Mouse (Mus musculus) liver, embryonic 13.5 days (tissue): Measurements from ENCODE around the gene Fryl. TPM values are rescaled to one million over a fixed set of nuclear protein-coding genes. Genes with fewer than 3 reads are reported as not detected.
A peak's percentile ranks its signal among the peaks of the same experiment; 100 is the strongest.

ENCODE experiments used
- ATAC-seq: fragments of 200-750 bp; cut with Nextera tagmentation; 2 replicates; pipeline ENCODE4 v1.8.0; 2017; ENCODE audit warnings: low read depth, mild to moderate bottlenecking, moderate number of reproducible peaks, moderate library complexity
- DNase-seq: peaks from one replicate; pipeline ENCODE4 v3.0.0; 2022
- H3K27ac ChIP-seq: fragments of 300-500 bp; sonication (generic); 2 replicates; pipeline ENCODE4 v1.5.1; 2015; ENCODE audit warnings: moderate library complexity, mild to moderate bottlenecking, inconsistent platforms
- H3K27me3 ChIP-seq: fragments of 300-500 bp; sonication (generic); 2 replicates; pipeline ENCODE4 v1.6.1; 2015; ENCODE audit warnings: mild to moderate bottlenecking, inconsistent platforms
- H3K36me3 ChIP-seq: fragments of 300-500 bp; sonication (generic); 2 replicates; pipeline ENCODE4 v1.6.1; 2015; ENCODE audit warnings: mild to moderate bottlenecking, inconsistent platforms
- H3K4me1 ChIP-seq: fragments of 300-500 bp; sonication (generic); replicated peaks from 2 replicates; pipeline ENCODE4 v1.6.1; 2015; ENCODE audit warnings: inconsistent platforms
- H3K4me2 ChIP-seq: fragments of 300-500 bp; sonication (generic); 2 replicates; pipeline ENCODE4 v1.6.1; 2015; ENCODE audit warnings: inconsistent platforms, mild to moderate bottlenecking, moderate library complexity
- H3K4me3 ChIP-seq: fragments of 300-500 bp; sonication (generic); replicated peaks from 2 replicates; pipeline ENCODE4 v1.5.1; 2015; ENCODE audit warnings: mild to moderate bottlenecking, inconsistent platforms
- H3K9ac ChIP-seq: fragments of 300-500 bp; sonication (generic); 2 replicates; pipeline ENCODE4 v1.6.1; 2015; ENCODE audit warnings: mild to moderate bottlenecking, inconsistent platforms
- H3K9me3 ChIP-seq: fragments of 300-500 bp; sonication (generic); replicated peaks from 2 replicates; pipeline ENCODE4 v1.6.1; 2016; ENCODE audit warnings: inconsistent platforms
- WGBS: fragments of 180-500 bp; shearing (Covaris S2); methylation state at CpG from one replicate; pipeline ENCODE4 v1.1.7; 2015; ENCODE audit not compliant: insufficient replicate concordance; 5-methylcytosine and 5-hydroxymethylcytosine counted together
- polyA plus RNA-seq: library from polyadenylated mRNA; unstranded; fragments of >200 nt; fragmentation: Nextera tagmentation; extraction: Ambion mirVana; gene quantifications from 2 replicates; pipeline ENCODE4 v1.2.1, GENCODE M21; 2015

The Fryl gene
- polyA plus RNA-seq, 1 experiment from 2014 or later, result 44.5 TPM

- DNase-seq (peak; percentile 53), ATAC-seq (peak; percentile 22)
- under 1% methylated on average over 129 of the region's 129 CpGs for WGBS
- Histone ChIP-seq H3K9me3 (no peaks in the 10 kb centered on the region), H3K9ac (peak overlapping the region; percentile 93), H3K27ac (peak overlapping the region; percentile 93), H3K4me3 (peak overlapping the region; percentile 94), H3K4me1 (peaks cover 59% of the 10 kb centered on the region), H3K4me2 (peak overlapping the region; percentile 87), H3K27me3 (no peaks in the 10 kb centered on the region), H3K36me3 (no peaks in the 10 kb centered on the region)
Measured at GRCm38 (mm10) chr5:73255321-73256251, 833 bp downstream of the Fryl start.

- 9% methylated on average over 5 of the region's 5 CpGs for WGBS
- H3K27me3 ChIP-seq, result no peaks in the 10 kb centered on the region
- H3K27ac ChIP-seq, result peak overlapping the region; percentile 93
- DNase-seq, result no peak
- ATAC-seq, result no peak
- H3K36me3 ChIP-seq, result 0 out of 2 replicates have a peak, but pooled peaks cover 3% of the 10 kb centered on the region
- peak overlapping the region; percentile 94 for H3K4me3 ChIP-seq
- H3K4me2 ChIP-seq, result peak overlapping the region; percentile 87
- H3K4me1 ChIP-seq, result peaks cover 68% of the 10 kb centered on the region
- peak overlapping the region; percentile 93 for H3K9ac ChIP-seq
- H3K9me3 ChIP-seq, result no peaks in the 10 kb centered on the region
Measured at GRCm38 (mm10) chr5:73254660-73255059, 1.8 kb downstream of the Fryl start.

- peaks cover 69% of the 10 kb centered on the region for H3K4me1 ChIP-seq
- peak overlapping the region; percentile 87 for H3K4me2 ChIP-seq
- DNase-seq, result no peak
- H3K9ac ChIP-seq, result peak overlapping the region; percentile 48
- no peak for ATAC-seq
- peak overlapping the region; percentile 88 for H3K27ac ChIP-seq
- peak overlapping the region; percentile 9; the same call in 1 of the 2 replicates for H3K4me3 ChIP-seq
- H3K27me3 ChIP-seq, result no peaks in the 10 kb centered on the region
- 0 out of 2 replicates have a peak, but pooled peaks cover 3% of the 10 kb centered on the region for H3K36me3 ChIP-seq
- no peaks in the 10 kb centered on the region for H3K9me3 ChIP-seq
Measured at GRCm38 (mm10) chr5:73252739-73253138, 3.7 kb downstream of the Fryl start.

GRCm38 (mm10) chr5:73249341-73249740 is 7.1 kb downstream of the Fryl start:
- WGBS, result 83% methylated on average over 4 of the region's 4 CpGs
- Histone ChIP-seq H3K36me3 (0 out of 2 replicates have a peak, but pooled peaks cover 3% of the 10 kb centered on the region), H3K27me3 (no peaks in the 10 kb centered on the region), H3K4me1 (peaks cover 90% of the 10 kb centered on the region), H3K4me3 (no peak overlapping the region), H3K9ac (no peak overlapping the region), H3K27ac (peak overlapping the region; percentile 36; the same call in 1 of the 2 replicates), H3K4me2 (no peak overlapping the region), H3K9me3 (no peaks in the 10 kb centered on the region)
- no peak for DNase-seq
- no peak for ATAC-seq

- no peak overlapping the region for H3K9ac ChIP-seq
- 0 out of 2 replicates have a peak, but pooled peaks cover 3% of the 10 kb centered on the region for H3K36me3 ChIP-seq
- no peaks in the 10 kb centered on the region for H3K27me3 ChIP-seq
- no peaks in the 10 kb centered on the region for H3K9me3 ChIP-seq
- no peak overlapping the region for H3K4me3 ChIP-seq
- DNase-seq (no peak), ATAC-seq (no peak)
- WGBS, result 85% methylated on average over 8 of the region's 8 CpGs
- no peak overlapping the region for H3K4me2 ChIP-seq
- peaks cover 85% of the 10 kb centered on the region for H3K4me1 ChIP-seq
- H3K27ac ChIP-seq, result no peak overlapping the region
Measured at GRCm38 (mm10) chr5:73248211-73248610, 8.2 kb downstream of the Fryl start.

GRCm38 (mm10) chr5:73246414-73246813 is 10.0 kb downstream of the Fryl start:
- Histone ChIP-seq H3K4me3 (no peak overlapping the region), H3K9ac (peak overlapping the region; percentile 22; the same call in 1 of the 2 replicates), H3K27ac (peak overlapping the region; percentile 54), H3K4me1 (peaks cover 86% of the 10 kb centered on the region), H3K9me3 (no peaks in the 10 kb centered on the region), H3K4me2 (peak overlapping the region; percentile 39), H3K36me3 (0 out of 2 replicates have a peak, but pooled peaks cover 3% of the 10 kb centered on the region), H3K27me3 (no peaks in the 10 kb centered on the region)
- DNase-seq (no peak), ATAC-seq (peak; percentile 84)
- 46% methylated on average over 6 of the region's 6 CpGs for WGBS

- Histone ChIP-seq H3K27ac (no peak overlapping the region), H3K27me3 (no peaks in the 10 kb centered on the region), H3K4me2 (no peak overlapping the region), H3K36me3 (no peaks in the 10 kb centered on the region), H3K9me3 (no peaks in the 10 kb centered on the region), H3K4me3 (no peak overlapping the region), H3K9ac (no peak overlapping the region), H3K4me1 (peaks cover 74% of the 10 kb centered on the region)
- 75% methylated on average over 13 of the region's 13 CpGs for WGBS
- no peak for ATAC-seq
- DNase-seq, result no peak
Measured at GRCm38 (mm10) chr5:73244403-73244802, 12.0 kb downstream of the Fryl start.

- Histone ChIP-seq H3K27me3 (no peaks in the 10 kb centered on the region), H3K4me3 (no peak overlapping the region), H3K36me3 (no peaks in the 10 kb centered on the region), H3K4me1 (peaks cover 67% of the 10 kb centered on the region), H3K27ac (no peak overlapping the region), H3K9me3 (no peaks in the 10 kb centered on the region), H3K9ac (no peak overlapping the region), H3K4me2 (no peak overlapping the region)
- DNase-seq, result no peak
- 85% methylated on average over 8 of the region's 8 CpGs for WGBS
- no peak for ATAC-seq
Measured at GRCm38 (mm10) chr5:73241966-73242365, 14.5 kb downstream of the Fryl start.

GRCm38 (mm10) chr5:73241332-73241731 is 15.1 kb downstream of the Fryl start:
- no peak for DNase-seq
- no peaks in the 10 kb centered on the region for H3K27me3 ChIP-seq
- 18% methylated on average over 10 of the region's 10 CpGs for WGBS
- H3K4me3 ChIP-seq, result no peak overlapping the region
- peaks cover 65% of the 10 kb centered on the region for H3K4me1 ChIP-seq
- H3K9me3 ChIP-seq, result no peaks in the 10 kb centered on the region
- no peak overlapping the region for H3K4me2 ChIP-seq
- H3K27ac ChIP-seq, result no peak overlapping the region
- ATAC-seq, result no peak
- no peaks in the 10 kb centered on the region for H3K36me3 ChIP-seq
- H3K9ac ChIP-seq, result no peak overlapping the region

- Histone ChIP-seq H3K27me3 (no peaks in the 10 kb centered on the region), H3K27ac (no peak overlapping the region), H3K9me3 (no peaks in the 10 kb centered on the region), H3K36me3 (no peaks in the 10 kb centered on the region), H3K9ac (no peak overlapping the region), H3K4me2 (no peak overlapping the region), H3K4me1 (peaks cover 55% of the 10 kb centered on the region), H3K4me3 (no peak overlapping the region)
- 91% methylated on average over 6 of the region's 6 CpGs for WGBS
- ATAC-seq (no peak), DNase-seq (no peak)
Measured at GRCm38 (mm10) chr5:73240391-73240790, 16.0 kb downstream of the Fryl start.

- Histone ChIP-seq H3K4me1 (peaks cover 49% of the 10 kb centered on the region), H3K36me3 (no peaks in the 10 kb centered on the region), H3K27ac (no peak overlapping the region), H3K9ac (no peak overlapping the region), H3K4me2 (no peak overlapping the region), H3K9me3 (no peaks in the 10 kb centered on the region), H3K27me3 (no peaks in the 10 kb centered on the region), H3K4me3 (no peak overlapping the region)
- ATAC-seq, result no peak
- WGBS, result 60% methylated on average over 6 of the region's 6 CpGs
- DNase-seq, result no peak
Measured at GRCm38 (mm10) chr5:73236894-73237334, 19.5 kb downstream of the Fryl start.
